Mouse (Mus musculus) liver, embryonic 12.5 days (tissue): ENCODE data around the gene Ralgps1. TPM values are rescaled to one million over a fixed set of nuclear protein-coding genes. Genes with fewer than 3 reads are reported as not detected.

Experiments
- ATAC-seq: fragments of 200-750 bp; cut with Nextera tagmentation; 2 replicates; pipeline ENCODE4 v1.8.0; 2017; ENCODE audit warnings: moderate number of reproducible peaks, mild to moderate bottlenecking, moderate library complexity
- H3K27ac ChIP-seq: fragments of 300-500 bp; sonication (generic); 2 replicates; pipeline ENCODE4 v1.5.1; 2016; ENCODE audit warnings: mild to moderate bottlenecking
- H3K27me3 ChIP-seq: fragments of 300-500 bp; sonication (generic); replicated peaks from 2 replicates; pipeline ENCODE4 v1.6.1; 2016; ENCODE audit warnings: mild to moderate bottlenecking, moderate library complexity
- H3K36me3 ChIP-seq: fragments of 300-500 bp; sonication (generic); 2 replicates; pipeline ENCODE4 v1.6.1; 2016; ENCODE audit warnings: mild to moderate bottlenecking, moderate library complexity
- H3K4me1 ChIP-seq: fragments of 300-500 bp; sonication (generic); 2 replicates; pipeline ENCODE4 v1.6.1; 2016
- H3K4me2 ChIP-seq: fragments of 300-500 bp; sonication (generic); 2 replicates; pipeline ENCODE4 v1.6.1; 2016; ENCODE audit warnings: mild to moderate bottlenecking, moderate library complexity
- H3K4me3 ChIP-seq: fragments of 300-500 bp; sonication (generic); 2 replicates; pipeline ENCODE4 v1.5.1; 2016; ENCODE audit warnings: mild to moderate bottlenecking, moderate library complexity
- H3K9ac ChIP-seq: fragments of 300-500 bp; sonication (generic); 2 replicates; pipeline ENCODE4 v1.6.1; 2016; ENCODE audit warnings: mild to moderate bottlenecking, moderate library complexity
- H3K9me3 ChIP-seq: fragments of 300-500 bp; sonication (generic); replicated peaks from 2 replicates; pipeline ENCODE4 v1.6.1; 2016; ENCODE audit warnings: mild to moderate bottlenecking, moderate library complexity
- WGBS: fragments of 180-500 bp; shearing (Covaris S2); methylation state at CpG from one replicate; pipeline ENCODE4 v1.1.7; 2016; ENCODE audit not compliant: insufficient replicate concordance; 5-methylcytosine and 5-hydroxymethylcytosine counted together
- polyA plus RNA-seq: library from polyadenylated mRNA; unstranded; fragments of >200 nt; fragmentation: Nextera tagmentation; extraction: Ambion mirVana; gene quantifications from 2 replicates; pipeline ENCODE4 v1.2.1, GENCODE M21; 2016

Ralgps1 gene
- polyA plus RNA-seq, 1 experiment from 2014 or later = 1.1 TPM

- H3K9me3 ChIP-seq = no peaks in the 10 kb centered on the region
- no peaks in the 10 kb centered on the region for H3K27me3 ChIP-seq
- H3K9ac ChIP-seq = no peak overlapping the region
- no peak for ATAC-seq
- no peaks in the 10 kb centered on the region for H3K4me1 ChIP-seq
- H3K4me2 ChIP-seq = no peak overlapping the region
- H3K36me3 ChIP-seq = no peaks in the 10 kb centered on the region
- WGBS = 66% methylated on average over 6 of the region's 6 CpGs
- H3K4me3 ChIP-seq = no peak overlapping the region
- H3K27ac ChIP-seq = no peak overlapping the region
Measured at GRCm38 (mm10) chr2:33188925-33189670, 182.2 kb downstream of the Ralgps1 start.

DNA sequence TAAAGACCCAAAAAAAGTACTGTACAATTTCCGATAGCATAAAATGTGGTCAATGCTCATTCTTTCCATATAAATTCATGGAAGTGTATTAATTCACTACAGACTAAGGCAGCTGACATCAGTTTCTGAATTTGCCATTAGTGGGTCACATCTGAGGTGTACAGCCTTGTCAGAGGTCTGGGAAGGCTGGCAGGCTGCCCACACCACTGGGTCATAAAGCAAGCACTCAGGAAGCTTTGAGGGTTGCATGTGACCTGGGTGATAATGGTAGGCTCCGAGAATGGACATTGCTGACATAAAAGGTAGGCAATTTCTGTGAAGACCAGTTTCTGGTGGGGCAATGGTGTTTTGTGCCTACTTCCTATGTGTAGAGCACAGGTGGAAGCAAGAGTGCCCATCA, 183.4 kb downstream of the Ralgps1 start:
- no peaks in the 10 kb centered on the region for H3K27me3 ChIP-seq
- H3K4me3 ChIP-seq = no peak overlapping the region
- no peak overlapping the region for H3K9ac ChIP-seq
- H3K27ac ChIP-seq = no peak overlapping the region
- no peaks in the 10 kb centered on the region for H3K4me1 ChIP-seq
- 65% methylated on average over 2 of the region's 2 CpGs for WGBS
- H3K9me3 ChIP-seq = no peaks in the 10 kb centered on the region
- ATAC-seq = no peak
- no peaks in the 10 kb centered on the region for H3K36me3 ChIP-seq
- no peak overlapping the region for H3K4me2 ChIP-seq

DNA sequence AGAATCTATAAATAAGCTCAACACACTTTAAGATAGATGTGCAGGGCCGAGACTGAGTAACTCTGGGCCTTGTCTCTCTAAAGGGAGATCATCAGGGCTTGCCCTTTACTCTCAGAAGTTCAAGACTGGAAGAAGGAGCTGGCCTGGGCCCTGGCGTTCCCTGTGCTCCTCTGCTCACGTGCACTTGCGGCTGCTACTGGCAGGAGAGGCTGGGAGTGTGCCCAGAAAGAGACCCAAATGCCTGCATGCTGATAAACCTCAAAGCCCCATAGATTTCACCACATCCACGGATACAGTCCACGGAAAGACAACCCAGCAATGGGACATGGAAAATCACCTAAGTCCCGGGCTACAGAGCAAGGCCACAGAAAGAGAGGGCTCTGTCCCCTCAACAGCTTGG, 184.8 kb downstream of the Ralgps1 start:
- Histone ChIP-seq H3K4me2 (no peak overlapping the region), H3K27ac (no peak overlapping the region), H3K27me3 (no peaks in the 10 kb centered on the region), H3K36me3 (no peaks in the 10 kb centered on the region), H3K4me3 (no peak overlapping the region), H3K4me1 (no peaks in the 10 kb centered on the region), H3K9me3 (no peaks in the 10 kb centered on the region), H3K9ac (no peak overlapping the region)
- no peak for ATAC-seq
- WGBS = 60% methylated on average over 7 of the region's 7 CpGs

DNA sequence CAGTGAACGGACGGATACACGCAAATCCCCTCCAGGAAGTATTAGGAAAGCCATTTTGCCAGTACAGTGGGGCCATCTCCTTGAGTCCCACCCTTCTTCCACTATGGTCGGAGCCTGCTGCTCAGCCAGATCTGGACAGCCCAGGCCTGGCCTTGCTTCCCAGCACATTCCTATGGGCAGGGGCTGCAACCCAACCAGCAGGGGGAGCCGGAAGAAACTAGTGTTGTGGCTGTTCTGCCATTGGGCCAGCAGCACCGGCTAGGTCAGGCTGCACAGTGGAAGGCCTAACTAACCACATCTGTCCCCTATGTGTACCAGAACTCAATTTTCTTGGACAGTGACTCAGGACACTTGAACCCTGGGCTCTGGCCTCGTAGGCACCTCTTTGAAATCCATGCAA, 186.0 kb downstream of the Ralgps1 start:
- no peak for ATAC-seq
- H3K4me2 ChIP-seq = no peak overlapping the region
- no peaks in the 10 kb centered on the region for H3K27me3 ChIP-seq
- H3K36me3 ChIP-seq = no peaks in the 10 kb centered on the region
- no peak overlapping the region for H3K4me3 ChIP-seq
- no peak overlapping the region for H3K9ac ChIP-seq
- WGBS = 63% methylated on average over 7 of the region's 7 CpGs
- no peak overlapping the region for H3K27ac ChIP-seq
- H3K4me1 ChIP-seq = no peaks in the 10 kb centered on the region
- no peaks in the 10 kb centered on the region for H3K9me3 ChIP-seq

GRCm38 (mm10) chr2:33184641-33185040, 186.6 kb downstream of the Ralgps1 start:
- no peak overlapping the region for H3K4me3 ChIP-seq
- no peak for ATAC-seq
- H3K9ac ChIP-seq = no peak overlapping the region
- no peaks in the 10 kb centered on the region for H3K36me3 ChIP-seq
- no peak overlapping the region for H3K27ac ChIP-seq
- H3K9me3 ChIP-seq = no peaks in the 10 kb centered on the region
- no peak overlapping the region for H3K4me2 ChIP-seq
- H3K27me3 ChIP-seq = no peaks in the 10 kb centered on the region
- H3K4me1 ChIP-seq = no peaks in the 10 kb centered on the region
- WGBS = 78% methylated on average over 10 of the region's 10 CpGs

GRCm38 (mm10) chr2:33183321-33183720, 188.0 kb downstream of the Ralgps1 start:
- Histone ChIP-seq H3K4me2 (no peak overlapping the region), H3K27ac (no peak overlapping the region), H3K36me3 (no peaks in the 10 kb centered on the region), H3K9ac (no peak overlapping the region), H3K4me3 (no peak overlapping the region), H3K4me1 (peaks cover 8% of the 10 kb centered on the region; the same call in 1 of the 2 replicates), H3K9me3 (no peaks in the 10 kb centered on the region), H3K27me3 (no peaks in the 10 kb centered on the region)
- 76% methylated on average over 7 of the region's 7 CpGs for WGBS
- no peak for ATAC-seq

GRCm38 (mm10) chr2:33179930-33180630, 191.2 kb downstream of the Ralgps1 start:
- Histone ChIP-seq H3K27me3 (no peaks in the 10 kb centered on the region), H3K9me3 (no peaks in the 10 kb centered on the region), H3K4me2 (no peak overlapping the region), H3K36me3 (no peaks in the 10 kb centered on the region), H3K9ac (no peak overlapping the region), H3K4me1 (peaks cover 23% of the 10 kb centered on the region), H3K4me3 (no peak overlapping the region), H3K27ac (no peak overlapping the region)
- ATAC-seq = no peak
- 73% methylated on average over 16 of the region's 16 CpGs for WGBS

DNA sequence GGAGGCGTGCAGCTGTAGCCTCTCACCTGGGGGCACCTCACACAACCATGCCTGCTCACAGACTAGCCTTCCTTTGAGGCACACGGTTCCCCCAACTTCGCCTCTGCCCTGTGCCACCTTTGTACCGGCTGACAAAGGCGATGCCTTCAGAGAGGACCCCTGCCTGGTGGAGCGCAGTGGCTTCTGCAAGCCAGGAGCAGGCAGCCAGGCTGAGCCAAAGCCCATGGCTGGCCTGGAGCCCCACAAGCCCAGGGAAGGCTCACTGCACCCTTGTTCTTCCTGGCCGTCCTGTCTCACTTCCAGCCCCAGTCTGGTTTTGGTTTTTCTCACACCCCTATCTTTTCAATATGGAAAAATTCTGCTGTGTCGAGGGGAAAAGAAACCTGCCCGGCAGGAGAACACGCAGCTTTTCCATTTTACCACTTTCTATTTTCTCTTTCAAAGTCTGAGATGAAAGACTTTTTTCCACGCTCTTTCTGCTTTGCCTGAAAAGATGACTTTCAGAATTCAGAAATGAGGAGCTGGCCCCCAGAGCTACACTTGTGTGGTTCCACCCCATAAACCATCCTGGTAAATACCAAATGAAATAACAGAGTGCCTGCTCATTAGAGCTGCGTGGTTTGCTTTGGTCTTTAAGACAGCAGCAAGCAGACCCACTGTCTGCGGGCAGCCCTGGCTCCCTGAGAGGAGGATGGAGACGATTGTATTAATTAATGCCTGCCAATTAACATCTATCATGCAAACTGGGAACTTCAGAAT, 191.9 kb downstream of the Ralgps1 start:
- H3K4me2 ChIP-seq = no peak overlapping the region
- no peak for ATAC-seq
- H3K9me3 ChIP-seq = no peaks in the 10 kb centered on the region
- H3K27ac ChIP-seq = no peak overlapping the region
- peaks cover 23% of the 10 kb centered on the region for H3K4me1 ChIP-seq
- 72% methylated on average over 14 of the region's 14 CpGs for WGBS
- H3K4me3 ChIP-seq = no peak overlapping the region
- H3K27me3 ChIP-seq = no peaks in the 10 kb centered on the region
- H3K36me3 ChIP-seq = no peaks in the 10 kb centered on the region
- H3K9ac ChIP-seq = no peak overlapping the region

- Histone ChIP-seq H3K4me1 (peaks cover 23% of the 10 kb centered on the region), H3K36me3 (no peaks in the 10 kb centered on the region), H3K9me3 (no peaks in the 10 kb centered on the region), H3K27me3 (no peaks in the 10 kb centered on the region), H3K9ac (no peak overlapping the region), H3K4me3 (no peak overlapping the region), H3K4me2 (no peak overlapping the region), H3K27ac (0 out of 2 replicates have a peak overlapping the region, but pooled peaks have one; percentile 12)
- ATAC-seq = 0 out of 2 replicates have a peak, but pooled peaks have one; percentile 24
- WGBS = 66% methylated on average over 11 of the region's 11 CpGs
Measured at GRCm38 (mm10) chr2:33178243-33178932, 192.9 kb downstream of the Ralgps1 start.

- no peak overlapping the region for H3K4me3 ChIP-seq
- H3K4me1 ChIP-seq = peaks cover 23% of the 10 kb centered on the region
- no peak overlapping the region for H3K9ac ChIP-seq
- no peaks in the 10 kb centered on the region for H3K9me3 ChIP-seq
- 69% methylated on average over 12 of the region's 12 CpGs for WGBS
- no peak overlapping the region for H3K4me2 ChIP-seq
- no peaks in the 10 kb centered on the region for H3K36me3 ChIP-seq
- H3K27ac ChIP-seq = peak overlapping the region; percentile 14; the same call in 1 of the 2 replicates
- ATAC-seq = peak; percentile 42; the same call in 1 of the 2 replicates
- H3K27me3 ChIP-seq = no peaks in the 10 kb centered on the region
Measured at GRCm38 (mm10) chr2:33177443-33178242, 193.6 kb downstream of the Ralgps1 start.

- no peak overlapping the region for H3K4me3 ChIP-seq
- H3K27ac ChIP-seq = no peak overlapping the region
- 53% methylated on average over 2 of the region's 2 CpGs for WGBS
- peaks cover 23% of the 10 kb centered on the region for H3K4me1 ChIP-seq
- no peak overlapping the region for H3K9ac ChIP-seq
- H3K36me3 ChIP-seq = no peaks in the 10 kb centered on the region
- no peaks in the 10 kb centered on the region for H3K27me3 ChIP-seq
- H3K9me3 ChIP-seq = no peaks in the 10 kb centered on the region
- no peak for ATAC-seq
- H3K4me2 ChIP-seq = no peak overlapping the region
Measured at GRCm38 (mm10) chr2:33176921-33177320, 194.4 kb downstream of the Ralgps1 start.
